Mouse (Mus musculus) layer of hippocampus, postnatal 25 days (tissue): ENCODE measurements around the gene Dntt. TPM values are rescaled to one million over a fixed set of nuclear protein-coding genes. Genes with fewer than 3 reads are reported as not detected.

Experiments
- DNase-seq, 2 experiments: peaks; one replicate each; pipeline ENCODE4 v3.0.0; 2022; ENCODE audit warnings: mixed read lengths in 2 of 2, low spot score in 1 of 2; ENCODE audit errors: extremely low spot score in 1 of 2
- total RNA-seq, 2 experiments: library from RNA; stranded (reverse); gene quantifications; 2 replicates each; pipeline ENCODE4 v1.2.3; 2021

The Dntt gene
- total RNA-seq = not detected

DNA sequence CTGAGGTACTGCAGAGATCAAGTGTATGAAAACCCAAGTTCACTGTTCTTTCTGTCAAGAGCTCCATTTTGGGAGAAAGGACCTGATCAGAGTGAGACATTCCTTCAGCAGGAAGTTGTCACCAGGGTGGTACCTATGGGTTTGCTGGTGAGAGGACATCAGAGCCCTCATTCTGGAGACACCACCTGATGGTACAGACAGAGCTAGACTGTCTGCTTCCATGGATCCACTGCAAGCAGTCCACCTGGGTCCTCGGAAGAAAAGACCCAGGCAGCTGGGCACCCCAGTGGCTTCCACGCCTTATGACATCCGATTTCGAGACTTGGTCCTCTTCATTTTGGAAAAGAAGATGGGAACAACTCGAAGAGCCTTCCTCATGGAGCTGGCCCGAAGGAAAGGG is at the start of gene Dntt:
TSS of gene Dntt (plus strand) at position 57 of the 400 bp plus-strand sequence.
- DNase-seq = no peak

DNA sequence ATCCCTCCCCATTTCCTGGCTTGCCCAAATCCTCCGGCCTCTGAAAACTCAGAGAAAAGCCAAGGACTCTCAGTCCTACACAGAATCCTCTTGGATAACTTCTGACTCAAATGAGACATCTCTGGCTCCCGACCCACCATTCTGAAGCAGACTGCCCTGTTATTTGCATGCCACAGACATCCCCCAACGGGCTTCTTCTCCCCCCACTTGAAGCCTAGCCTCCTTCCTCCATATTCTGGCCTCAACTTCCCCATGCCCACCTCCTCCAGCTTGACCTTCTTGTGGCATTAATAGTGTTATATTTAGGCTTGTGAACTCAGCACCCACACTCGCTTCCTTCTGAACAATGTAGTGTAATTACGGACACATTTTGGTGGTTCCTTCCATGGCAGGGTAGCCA is 48.4 kb upstream of the Dntt start:
- DNase-seq = no peak

DNA sequence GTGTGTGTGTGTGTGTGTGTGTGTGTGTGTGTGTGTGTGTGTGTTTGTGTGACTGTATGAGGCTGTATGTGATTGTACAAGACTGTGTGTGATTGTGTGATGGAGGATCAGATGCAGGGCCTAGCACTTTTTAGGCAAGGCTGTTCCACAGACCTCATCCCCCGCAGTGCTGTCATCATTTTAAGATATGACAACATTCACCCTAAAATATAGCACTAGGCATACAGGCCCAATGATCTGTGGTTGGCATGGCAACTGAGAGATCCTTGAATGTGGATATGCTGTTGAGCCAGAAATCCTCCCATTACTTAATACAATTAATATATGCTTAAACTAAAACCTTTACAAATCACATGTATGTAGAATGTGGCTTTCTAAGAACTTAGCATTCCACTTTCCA is 44.5 kb upstream of the Dntt start:
- no peak for DNase-seq

DNA sequence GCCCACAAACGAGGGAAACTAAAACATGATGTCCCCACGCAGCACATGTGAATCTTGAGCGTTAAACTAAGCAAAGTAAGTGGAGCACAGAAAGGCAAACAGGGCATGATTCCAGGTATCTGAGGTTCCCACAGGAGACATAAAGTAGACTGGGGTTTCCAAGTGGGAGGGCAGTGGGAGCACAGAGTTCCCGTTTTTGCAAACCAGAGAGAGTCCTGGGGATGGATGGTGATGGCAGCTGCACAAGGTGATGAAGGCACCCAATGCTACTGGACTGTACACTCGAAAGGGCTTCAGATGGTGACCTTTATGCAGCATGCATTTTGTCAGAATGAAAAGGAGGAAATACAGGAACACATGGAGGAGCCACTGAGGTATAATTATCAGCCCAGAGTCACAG is 40.2 kb upstream of the Dntt start:
- no peak for DNase-seq

DNA sequence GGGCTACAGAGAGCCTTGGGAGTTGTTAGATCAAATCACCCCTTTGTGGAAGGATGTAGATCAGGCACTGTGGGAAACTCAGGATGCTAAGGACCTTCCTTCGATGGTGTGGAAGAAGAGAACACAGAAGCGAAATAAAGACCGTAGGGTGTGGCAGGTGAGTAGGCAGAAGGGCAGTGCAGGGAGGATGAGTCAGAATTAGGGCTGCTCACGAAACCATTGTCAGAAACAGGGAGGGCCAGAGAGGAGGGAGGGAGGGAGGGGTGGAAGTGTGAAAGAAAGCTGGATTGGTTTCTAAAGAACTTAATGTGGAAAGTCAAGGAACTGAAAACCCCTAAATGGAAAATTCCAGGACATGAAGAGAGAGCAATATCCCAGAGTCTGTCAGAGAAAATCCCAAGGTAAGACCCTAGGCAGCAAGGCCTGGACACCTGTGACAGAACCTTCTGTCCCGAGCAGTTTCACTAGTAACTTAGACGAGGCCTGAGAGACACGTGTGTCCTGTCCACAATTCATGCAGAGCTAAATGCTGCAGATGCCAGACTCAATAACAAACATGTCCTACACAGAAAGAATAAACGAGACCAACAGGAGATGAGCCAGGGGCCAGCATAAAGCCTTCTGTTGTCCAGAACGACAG is 39.0 kb upstream of the Dntt start:
- DNase-seq = no peak

DNA sequence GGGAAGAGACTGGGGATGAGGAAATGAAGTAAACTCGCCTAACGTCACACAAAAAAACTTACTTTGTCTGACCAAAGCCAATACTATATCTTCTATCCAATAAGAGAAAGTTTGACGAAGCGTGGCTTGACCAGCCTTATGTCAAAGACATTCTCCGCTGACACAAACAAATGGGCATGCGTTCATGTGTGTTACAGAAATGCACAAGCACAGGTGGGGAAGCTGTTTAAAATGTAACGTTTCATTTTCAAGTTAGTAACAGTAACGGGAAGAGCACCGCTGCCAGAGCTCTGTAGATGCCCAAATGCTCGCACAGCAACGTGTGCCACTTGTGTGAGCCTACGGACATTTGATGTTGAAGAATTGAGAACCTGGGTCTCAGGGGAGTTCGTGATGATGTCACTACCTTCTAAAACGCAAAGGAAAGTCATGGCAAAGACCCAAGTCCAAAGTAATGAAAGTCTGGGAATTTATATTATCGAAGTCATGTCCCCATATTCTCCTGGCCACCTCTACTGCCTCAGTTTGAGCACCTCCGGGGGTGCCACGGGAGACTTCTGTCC is 38.2 kb upstream of the Dntt start:
- DNase-seq = no peak

DNA sequence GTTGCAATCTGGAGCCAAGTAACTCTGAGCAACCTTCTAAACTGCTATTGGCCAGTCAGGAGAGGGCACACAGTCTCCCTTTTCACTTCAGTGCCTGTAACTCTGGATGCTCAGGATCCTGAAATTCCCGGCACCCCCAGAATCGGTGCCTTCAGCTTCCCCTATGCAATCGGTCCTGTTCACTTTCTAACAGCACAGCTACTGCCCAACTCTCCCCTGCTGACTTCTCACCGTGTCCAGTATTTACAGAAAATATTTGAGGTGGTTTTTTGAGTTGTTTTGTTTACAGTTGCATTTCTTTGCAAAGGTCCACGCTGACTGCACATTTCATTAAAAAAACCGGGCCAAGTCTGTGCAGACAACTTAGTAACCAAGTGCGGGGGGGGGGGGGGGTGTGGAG is 37.4 kb upstream of the Dntt start:
- DNase-seq = no peak

DNA sequence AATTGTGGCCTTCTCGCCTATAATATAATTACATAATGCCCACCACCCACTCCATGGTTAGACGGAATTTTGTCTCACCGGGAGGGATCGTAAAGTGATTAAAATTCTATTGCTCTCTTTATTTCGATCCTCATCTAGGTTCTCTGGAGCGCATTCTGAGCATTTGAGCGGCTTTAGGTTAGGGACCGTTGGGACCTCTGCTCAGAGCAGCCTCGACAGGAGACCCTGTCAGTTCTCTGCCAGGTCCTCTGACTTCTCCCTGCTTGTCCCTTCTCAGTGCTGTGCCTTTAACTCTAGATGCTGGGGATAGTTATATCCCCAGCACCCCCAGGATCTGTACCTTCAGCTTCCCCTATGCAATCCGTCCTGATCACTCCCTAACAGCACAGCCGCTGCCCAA is 37.0 kb upstream of the Dntt start:
- DNase-seq = no peak

DNA sequence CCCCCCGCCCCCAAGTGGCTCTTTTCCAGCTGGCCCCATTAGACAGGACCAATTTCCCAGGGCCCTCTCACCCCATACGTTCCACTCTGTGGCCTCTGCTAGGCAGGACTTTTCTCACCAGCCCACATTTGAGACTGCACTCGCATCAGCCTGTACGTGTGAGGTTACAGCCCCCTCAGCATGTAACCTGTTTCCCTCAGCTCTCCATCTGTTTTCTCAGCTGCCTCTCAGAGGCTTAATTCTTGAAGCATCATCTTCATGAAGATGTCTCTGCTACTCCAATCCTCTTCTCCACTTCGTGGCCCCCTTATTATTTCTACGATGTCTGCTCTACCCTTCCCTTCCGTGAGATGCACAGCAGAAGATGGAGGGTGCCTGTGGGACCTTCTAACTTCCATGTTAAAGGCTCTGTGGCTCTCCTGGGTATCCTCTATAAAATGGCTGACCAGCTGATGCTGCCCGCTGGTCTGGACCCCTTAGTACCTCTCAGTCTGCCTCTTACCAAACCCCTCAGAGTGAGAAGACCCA is 36.5 kb upstream of the Dntt start:
- no peak for DNase-seq

DNA sequence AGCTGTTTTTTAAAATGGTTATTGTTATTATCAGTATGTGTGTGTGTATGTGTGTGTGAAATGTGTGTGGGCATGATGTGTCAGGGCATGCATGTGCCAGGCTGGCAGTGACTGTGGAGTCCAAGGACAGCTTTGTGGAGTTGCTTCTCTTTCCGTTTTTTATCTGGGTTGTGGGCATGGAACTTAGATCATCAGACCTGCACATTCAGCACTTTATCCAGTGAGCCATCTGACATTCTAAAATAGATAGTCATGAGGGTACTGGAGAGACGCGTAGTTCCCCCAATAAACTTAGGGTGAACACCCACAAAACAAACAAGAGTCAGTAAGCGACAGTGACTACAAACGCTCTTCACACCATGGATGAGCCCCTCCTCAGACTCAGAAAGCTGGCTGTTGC is 35.7 kb upstream of the Dntt start:
- DNase-seq = no peak

DNA sequence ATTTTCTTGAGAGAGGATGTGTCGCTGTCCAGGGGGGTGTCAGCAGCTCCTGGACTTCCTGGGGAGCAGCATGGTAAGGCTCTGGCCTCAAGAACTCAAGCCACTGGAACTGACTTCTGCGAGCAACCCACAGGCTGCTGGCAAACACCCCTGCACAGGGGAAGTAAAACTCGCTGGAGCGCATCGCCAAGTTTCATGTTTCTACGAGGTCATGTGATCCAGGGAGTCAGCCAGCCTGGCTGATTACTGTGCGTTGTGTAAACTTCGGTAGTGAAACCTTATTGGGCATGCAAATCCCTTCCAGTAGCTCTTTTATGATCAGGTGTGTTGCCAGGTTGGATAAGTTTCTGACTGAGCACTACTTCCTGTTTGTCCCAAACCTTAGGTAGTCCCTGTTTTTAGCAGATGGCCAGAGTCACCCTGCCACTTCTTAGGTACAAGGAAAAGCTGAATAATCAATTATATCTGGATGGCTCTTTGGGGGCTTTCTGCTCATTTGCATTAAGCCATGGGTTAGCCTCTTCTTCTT is 35.0 kb upstream of the Dntt start, which contains the start of gene Blnk:
TSS of gene Blnk (minus strand) at position 479 of the 529 bp plus-strand sequence.
- peak in 1 of 2 experiments; percentile 35 for DNase-seq

DNA sequence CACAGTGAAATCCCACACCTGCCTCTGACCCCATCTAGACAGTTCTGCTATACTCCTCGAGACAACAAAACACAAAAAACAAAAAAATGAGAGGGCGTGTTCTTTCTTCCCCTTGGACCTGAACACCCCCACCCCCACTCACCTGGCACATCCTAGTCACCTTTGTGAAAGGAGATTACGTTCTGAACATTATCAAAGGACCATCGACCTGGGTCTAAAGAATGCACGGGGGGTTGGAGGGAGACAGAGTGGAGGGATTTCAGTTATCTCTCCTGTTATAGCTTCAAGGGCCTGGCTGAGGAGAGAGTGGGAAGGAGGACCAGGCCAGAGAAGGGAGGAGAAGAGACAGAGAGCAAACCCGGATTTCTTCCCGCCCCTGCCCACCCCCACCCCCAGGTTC is 34.2 kb upstream of the Dntt start:
- no peak for DNase-seq

DNA sequence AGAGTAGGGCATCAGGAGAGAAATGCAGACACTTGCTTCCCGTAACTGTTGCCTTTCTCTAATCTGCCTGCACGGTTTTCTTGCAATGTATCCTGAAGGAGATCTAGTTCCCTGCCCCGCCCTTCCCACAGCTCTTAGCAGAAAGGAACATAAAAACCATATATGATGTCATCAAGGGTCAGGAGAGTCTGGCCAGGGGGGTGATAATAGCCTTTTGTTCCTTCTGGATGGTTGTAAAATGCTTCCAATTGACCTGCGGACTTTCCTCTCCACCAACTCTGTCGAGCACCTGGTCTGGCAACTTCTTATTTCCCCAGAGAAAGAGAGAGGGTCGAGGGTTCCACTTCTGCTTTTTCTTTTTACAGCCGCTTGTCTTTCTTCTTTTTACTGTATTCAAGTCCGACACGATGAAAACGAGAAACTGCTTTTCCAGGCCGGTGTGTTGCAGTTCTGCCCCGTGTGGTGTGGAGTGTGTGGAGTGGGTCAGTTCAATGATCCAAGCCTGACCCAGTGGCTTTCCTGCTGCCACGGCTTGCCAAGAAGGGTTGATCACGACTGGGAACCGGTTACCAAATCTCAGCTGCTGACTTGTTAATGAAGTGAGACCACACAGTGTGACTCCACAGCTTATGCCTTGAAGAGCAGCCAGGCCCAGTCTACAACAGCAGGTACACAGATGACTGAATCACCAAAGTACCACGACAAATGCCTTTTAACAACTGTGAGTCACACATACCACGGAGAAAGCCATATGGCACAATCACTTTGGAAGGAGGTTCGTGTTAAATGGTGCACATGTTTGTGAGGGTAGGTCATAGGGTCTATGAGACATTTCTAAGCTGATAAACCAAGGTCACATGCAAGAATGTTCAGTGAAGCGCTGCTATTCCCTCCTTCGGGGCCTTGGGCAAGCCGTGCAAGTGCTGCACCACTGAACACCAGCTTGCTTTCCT is 33.4 kb upstream of the Dntt start:
- DNase-seq = no peak

DNA sequence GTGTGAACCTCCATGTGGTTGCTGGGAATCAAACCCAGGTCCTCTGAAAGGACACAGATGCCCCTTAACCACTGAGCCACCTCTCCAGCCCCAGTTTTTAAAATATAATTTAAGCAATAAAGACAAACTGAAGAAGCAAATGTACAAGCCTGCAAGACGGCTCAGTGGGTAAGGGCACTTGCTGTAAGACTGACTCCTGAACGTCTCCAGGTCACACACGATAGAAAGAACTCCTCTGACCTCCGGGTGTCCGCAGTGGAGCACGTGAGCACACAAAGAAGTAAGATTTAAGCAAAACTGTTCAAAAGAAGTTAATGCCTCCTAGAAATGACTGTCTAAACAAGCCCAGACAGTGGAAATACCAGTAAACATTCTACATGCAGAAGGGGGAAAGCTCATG is 32.4 kb upstream of the Dntt start:
- no peak for DNase-seq

DNA sequence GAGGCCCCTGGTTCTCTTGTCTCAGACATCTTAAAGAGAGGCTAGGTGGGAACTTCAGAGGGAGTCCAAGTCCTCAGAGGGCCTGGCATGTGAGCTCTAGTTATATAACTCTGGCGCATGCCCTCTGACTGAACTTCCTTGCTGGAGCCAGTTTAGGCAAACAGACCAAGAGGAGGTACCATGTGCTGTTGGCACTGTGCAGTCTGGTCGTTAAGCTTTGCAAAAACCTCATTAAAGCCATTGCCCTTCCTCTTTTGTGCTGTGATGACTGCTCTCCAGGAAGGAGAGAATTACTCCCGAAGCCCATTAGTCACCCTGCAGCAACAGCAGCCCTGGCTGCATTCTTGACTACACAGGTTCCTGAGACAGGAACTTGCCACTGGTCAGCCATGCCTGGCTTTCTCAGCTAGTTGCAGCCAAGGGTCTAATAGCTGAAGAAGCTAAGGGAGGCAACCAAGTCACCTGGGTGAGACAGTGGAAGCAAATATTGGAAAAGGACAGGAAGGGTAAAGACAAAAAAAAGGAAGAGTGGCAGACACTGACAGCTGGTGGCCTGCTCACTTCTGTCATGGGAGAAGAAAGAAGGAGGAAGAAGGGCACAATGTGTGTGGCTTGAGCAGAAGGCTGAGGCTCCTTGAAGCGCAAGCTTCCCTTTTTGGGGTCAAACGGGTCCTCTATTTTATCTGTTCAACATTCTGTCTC is 30.5 kb upstream of the Dntt start:
- DNase-seq = no peak

DNA sequence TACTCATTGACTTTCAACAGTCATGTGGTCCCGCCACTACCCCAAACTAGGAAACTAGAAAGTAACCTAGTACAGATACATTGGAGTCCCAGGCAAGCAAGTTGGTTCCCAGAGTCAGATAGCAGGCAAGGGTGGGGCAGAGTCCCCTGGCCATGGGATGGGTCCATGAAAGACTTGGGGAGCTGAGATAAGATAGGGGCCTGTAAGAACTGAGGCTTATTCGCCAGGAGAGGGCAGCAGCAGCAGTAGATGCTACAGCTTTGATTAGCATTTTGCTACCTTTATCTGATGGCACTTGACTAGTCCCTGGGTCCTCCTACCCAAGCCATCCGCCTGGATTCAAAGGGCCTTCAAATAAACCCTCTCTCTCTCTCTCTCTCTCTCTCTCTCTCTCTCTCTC is 29.5 kb upstream of the Dntt start:
- DNase-seq = no peak

DNA sequence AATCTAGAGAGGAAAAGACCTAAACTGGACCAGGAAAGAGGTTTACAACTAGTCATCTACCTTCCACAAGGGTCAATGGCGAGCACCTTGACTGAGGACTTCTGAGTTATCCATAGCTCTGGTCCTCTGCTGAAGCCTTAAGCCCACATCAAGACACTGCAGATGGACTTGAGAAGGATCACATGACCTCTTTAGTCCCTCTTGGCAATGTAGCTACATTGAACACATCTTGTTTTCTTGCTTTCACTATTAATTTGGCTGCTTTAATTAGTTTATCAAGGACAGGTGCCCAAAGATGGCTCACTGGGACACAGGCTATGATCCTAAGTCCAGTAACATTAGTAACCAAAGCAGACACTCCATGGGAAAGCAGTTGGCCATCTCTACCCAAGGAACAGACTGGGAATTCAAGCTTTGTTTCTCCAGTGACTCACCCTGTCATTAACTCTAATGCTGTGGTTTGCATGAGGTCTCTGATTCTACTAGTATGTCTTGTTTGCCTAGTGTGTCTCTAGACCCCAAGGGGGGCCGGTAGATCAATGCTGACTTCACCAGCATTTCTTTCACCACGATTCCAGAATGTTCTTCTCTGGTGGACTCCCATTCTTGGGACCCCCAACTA is 25.3 kb upstream of the Dntt start:
- no peak for DNase-seq

DNA sequence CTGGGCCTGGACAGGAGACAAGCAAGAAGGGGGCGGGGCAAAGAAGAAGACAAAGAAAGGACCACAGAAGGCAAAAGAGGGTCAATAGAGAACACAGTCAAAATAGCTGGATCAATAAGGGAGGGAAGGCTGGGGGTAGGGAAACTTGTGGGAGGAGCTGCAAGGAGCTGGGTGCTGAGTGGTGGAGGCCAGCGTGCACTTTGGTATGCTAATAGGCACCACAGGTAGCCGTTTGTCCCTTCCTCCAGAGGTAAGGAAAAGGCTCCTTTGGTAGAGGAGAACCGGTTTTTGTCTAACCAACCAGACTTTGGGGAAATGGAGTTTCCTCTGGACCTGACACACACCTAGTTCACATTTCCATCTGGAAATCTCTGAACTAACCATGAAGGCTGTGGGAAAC is 22.5 kb upstream of the Dntt start:
- DNase-seq = no peak

DNA sequence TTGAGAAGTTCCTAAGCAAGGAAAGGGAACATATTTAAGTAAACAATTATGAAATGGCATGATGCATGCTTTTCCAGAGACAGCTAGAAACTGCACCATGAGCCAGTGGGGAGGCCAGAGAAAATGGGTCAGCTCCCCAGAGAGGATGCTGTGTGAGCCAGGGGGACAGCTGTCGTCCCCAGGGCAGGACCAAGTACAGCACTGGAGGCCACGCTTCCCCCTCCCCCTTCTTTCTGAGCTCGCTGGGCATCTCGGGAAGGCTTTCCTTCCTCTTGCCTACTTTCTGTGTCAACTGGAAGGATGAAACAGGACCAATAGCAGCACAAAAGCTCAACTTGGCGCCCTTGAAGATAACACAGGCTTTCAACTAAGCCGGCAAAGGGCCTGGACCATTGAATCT is 21.7 kb upstream of the Dntt start:
- no peak for DNase-seq

DNA sequence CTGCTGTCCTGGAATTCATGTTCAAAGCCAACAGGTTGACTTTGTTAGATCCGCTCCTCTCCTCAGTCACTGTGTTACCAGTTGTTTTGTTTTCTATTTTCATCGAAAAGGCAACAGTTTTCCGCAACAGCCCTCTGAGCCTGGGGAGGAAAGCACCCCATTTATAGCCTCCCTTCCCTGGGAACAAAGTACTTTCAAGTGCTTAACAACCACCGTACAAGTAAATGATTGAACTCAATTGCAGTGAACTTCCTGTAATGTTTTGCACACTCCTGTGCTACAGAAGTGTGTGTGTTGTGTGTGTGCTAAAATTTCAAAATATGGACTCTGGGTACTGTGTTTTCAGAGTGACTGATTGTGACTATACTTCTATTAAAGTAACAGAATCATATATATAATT is 21.3 kb upstream of the Dntt start:
- DNase-seq = no peak
